Mouse (Mus musculus): ENCODE data around the gene Ssx2ip. TPM values are rescaled to one million over a fixed set of nuclear protein-coding genes. Genes with fewer than 3 reads are reported as not detected.

Gene Ssx2ip
- polyA plus RNA-seq, 1 experiment from 2014 or later: 22.4 TPM

GRCm38 (mm10) chr3:146444880-146445279 lies 40.4 kb downstream of the Ssx2ip start:
- TF ChIP-seq EP300 (IDR thresholded peaks at IDR 0.05; ENCODE audit: low read depth) (no peak), CTCF (IDR thresholded peaks at IDR 0.05; ENCODE audit: low read depth) (no peak)
- 0 out of 2 replicates have a peak overlapping the region, but pooled peaks have one; percentile 2 for H3K4me3 ChIP-seq (ENCODE audit: low read depth, low read length)
- peak; percentile 46 for ATAC-seq
- no peaks in the 10 kb centered on the region for H3K9me3 ChIP-seq (ENCODE audit: low read length)
- WGBS (ENCODE audit: insufficient replicate concordance): 69% methylated on average over 7 of the region's 7 CpGs
- H3K36me3 ChIP-seq (replicated peaks; ENCODE audit: insufficient read depth, low read length): peaks cover 12% of the 10 kb centered on the region
- H3K27ac ChIP-seq (ENCODE audit: low read depth): peak overlapping the region; percentile 49; the same call in 1 of the 2 replicates
- H3K4me2 ChIP-seq (ENCODE audit: low read depth, low read length): no peak overlapping the region
- H3K9ac ChIP-seq (replicated peaks): no peak overlapping the region
- H3K27me3 ChIP-seq (ENCODE audit: insufficient read depth, low read length): no peaks in the 10 kb centered on the region
- 0 out of 2 replicates have a peak, but pooled peaks cover 1% of the 10 kb centered on the region for H3K4me1 ChIP-seq (ENCODE audit: insufficient read depth)
- peak; percentile 37 for DNase-seq

- no peak overlapping the region for H3K4me3 ChIP-seq (ENCODE audit: low read depth, low read length)
- H3K27ac ChIP-seq (ENCODE audit: low read depth): no peak overlapping the region
- TF ChIP-seq EP300 (IDR thresholded peaks at IDR 0.05; ENCODE audit: low read depth) (no peak), CTCF (IDR thresholded peaks at IDR 0.05; ENCODE audit: low read depth) (no peak)
- peaks cover 9% of the 10 kb centered on the region for H3K4me1 ChIP-seq (ENCODE audit: insufficient read depth)
- ATAC-seq: no peak
- DNase-seq: no peak
- 90% methylated on average over 5 of the region's 5 CpGs for WGBS (ENCODE audit: insufficient replicate concordance)
- no peak overlapping the region for H3K9ac ChIP-seq (replicated peaks)
- no peaks in the 10 kb centered on the region for H3K9me3 ChIP-seq (ENCODE audit: low read length)
- H3K27me3 ChIP-seq (ENCODE audit: insufficient read depth, low read length): no peaks in the 10 kb centered on the region
- no peak overlapping the region for H3K4me2 ChIP-seq (ENCODE audit: low read depth, low read length)
- H3K36me3 ChIP-seq (replicated peaks; ENCODE audit: insufficient read depth, low read length): peaks cover 5% of the 10 kb centered on the region; the same call in 1 of the 2 replicates
Measured at GRCm38 (mm10) chr3:146447156-146447555, 42.7 kb downstream of the Ssx2ip start.

DNA sequence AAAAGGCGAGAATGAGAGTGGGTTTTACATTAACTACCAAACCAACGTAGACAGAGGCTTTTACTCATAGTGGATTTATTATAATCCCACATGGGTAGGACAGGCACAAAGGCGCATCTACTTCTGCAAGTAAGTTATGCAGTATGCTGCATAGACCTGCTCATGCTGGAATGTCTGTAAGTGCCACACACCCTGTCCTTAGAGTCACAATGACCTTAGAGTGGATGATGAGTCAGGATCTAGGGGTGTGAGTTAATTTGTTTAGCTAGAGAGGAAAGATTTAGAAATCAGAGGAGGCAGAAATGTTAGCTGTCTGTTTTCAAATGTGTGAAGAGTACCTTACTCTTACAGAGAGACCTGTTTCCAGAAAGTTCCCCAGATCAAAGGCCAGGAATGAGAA lies 43.2 kb downstream of the Ssx2ip start:
- H3K27ac ChIP-seq (ENCODE audit: low read depth): no peak overlapping the region
- no peaks in the 10 kb centered on the region for H3K9me3 ChIP-seq (ENCODE audit: low read length)
- no peak overlapping the region for H3K4me2 ChIP-seq (ENCODE audit: low read depth, low read length)
- ATAC-seq: no peak
- no peak overlapping the region for H3K4me3 ChIP-seq (ENCODE audit: low read depth, low read length)
- no peak for TF ChIP-seq EP300 (IDR thresholded peaks at IDR 0.05; ENCODE audit: low read depth)
- no peak for TF ChIP-seq CTCF (IDR thresholded peaks at IDR 0.05; ENCODE audit: low read depth)
- peaks cover 9% of the 10 kb centered on the region for H3K4me1 ChIP-seq (ENCODE audit: insufficient read depth)
- 0 out of 2 replicates have a peak, but pooled peaks cover under 1% of the 10 kb centered on the region for H3K36me3 ChIP-seq (replicated peaks; ENCODE audit: insufficient read depth, low read length)
- 86% methylated on average over 3 of the region's 3 CpGs for WGBS (ENCODE audit: insufficient replicate concordance)
- no peak for DNase-seq
- H3K27me3 ChIP-seq (ENCODE audit: insufficient read depth, low read length): no peaks in the 10 kb centered on the region
- no peak overlapping the region for H3K9ac ChIP-seq (replicated peaks)

- 67% methylated on average over 10 of the region's 10 CpGs for WGBS (ENCODE audit: insufficient replicate concordance)
Measured at GRCm38 (mm10) chr3:146448372-146448771, 43.9 kb downstream of the Ssx2ip start.

GRCm38 (mm10) chr3:146448969-146449368 lies 44.5 kb downstream of the Ssx2ip start:
- Histone ChIP-seq H3K4me2 (ENCODE audit: low read depth, low read length) (no peak overlapping the region), H3K9ac (replicated peaks) (no peak overlapping the region), H3K27me3 (ENCODE audit: insufficient read depth, low read length) (no peaks in the 10 kb centered on the region), H3K9me3 (ENCODE audit: low read length) (no peaks in the 10 kb centered on the region), H3K4me3 (ENCODE audit: low read depth, low read length) (no peak overlapping the region), H3K27ac (ENCODE audit: low read depth) (no peak overlapping the region), H3K4me1 (ENCODE audit: insufficient read depth) (peaks cover 9% of the 10 kb centered on the region), H3K36me3 (replicated peaks; ENCODE audit: insufficient read depth, low read length) (no peaks in the 10 kb centered on the region)
- no peak for TF ChIP-seq CTCF (IDR thresholded peaks at IDR 0.05; ENCODE audit: low read depth)
- TF ChIP-seq EP300 (IDR thresholded peaks at IDR 0.05; ENCODE audit: low read depth): no peak
- DNase-seq: no peak
- ATAC-seq: no peak
- 54% methylated on average over 6 of the region's 6 CpGs for WGBS (ENCODE audit: insufficient replicate concordance)

More at GRCm38 (mm10) chr3:146448372-146448771, 43.9 kb downstream of the Ssx2ip start:
- H3K4me3 ChIP-seq (ENCODE audit: low read depth, low read length): no peak overlapping the region
- DNase-seq: no peak
- H3K9ac ChIP-seq (replicated peaks): no peak overlapping the region
- TF ChIP-seq EP300 (IDR thresholded peaks at IDR 0.05; ENCODE audit: low read depth) (no peak), CTCF (IDR thresholded peaks at IDR 0.05; ENCODE audit: low read depth) (no peak)
- H3K27me3 ChIP-seq (ENCODE audit: insufficient read depth, low read length): no peaks in the 10 kb centered on the region
- H3K4me2 ChIP-seq (ENCODE audit: low read depth, low read length): no peak overlapping the region
- ATAC-seq: no peak
- no peaks in the 10 kb centered on the region for H3K36me3 ChIP-seq (replicated peaks; ENCODE audit: insufficient read depth, low read length)
- H3K9me3 ChIP-seq (ENCODE audit: low read length): no peaks in the 10 kb centered on the region
- peaks cover 9% of the 10 kb centered on the region for H3K4me1 ChIP-seq (ENCODE audit: insufficient read depth)
- no peak overlapping the region for H3K27ac ChIP-seq (ENCODE audit: low read depth)

GRCm38 (mm10) chr3:146449745-146450250 lies 45.4 kb downstream of the Ssx2ip start, which contains the start of gene Ctbs:
Ctbs (plus strand) TSS chr3:146449795.
- no peaks in the 10 kb centered on the region for H3K27me3 ChIP-seq (ENCODE audit: insufficient read depth, low read length)
- H3K36me3 ChIP-seq (replicated peaks; ENCODE audit: insufficient read depth, low read length): no peaks in the 10 kb centered on the region
- peak within 1 kb of the TSS; percentile 83 for H3K9ac ChIP-seq (replicated peaks)
- ATAC-seq (0 out of 2 replicates have a peak, but pooled peaks have one; percentile 0), DNase-seq (no peak)
- peak within 1 kb of the TSS; percentile 93 for H3K27ac ChIP-seq (ENCODE audit: low read depth)
- TF ChIP-seq CTCF (IDR thresholded peaks at IDR 0.05; ENCODE audit: low read depth) (no peak), EP300 (IDR thresholded peaks at IDR 0.05; ENCODE audit: low read depth) (no peak)
- H3K4me2 ChIP-seq (ENCODE audit: low read depth, low read length): peak within 1 kb of the TSS; percentile 84
- peak within 1 kb of the TSS; percentile 59 for H3K4me3 ChIP-seq (ENCODE audit: low read depth, low read length)
- no peaks in the 10 kb centered on the region for H3K9me3 ChIP-seq (ENCODE audit: low read length)
- H3K4me1 ChIP-seq (ENCODE audit: insufficient read depth): peaks cover 9% of the 10 kb centered on the region
- 52% methylated on average over 9 of the region's 9 CpGs for WGBS (ENCODE audit: insufficient replicate concordance)

All from liver, postnatal 0 days (tissue).